Mouse (Mus musculus) naive thymus-derived CD4-positive, alpha-beta T cell, adult 2 months (primary cell): ENCODE data around the gene Sumf1.

Experiments used
- DNase-seq: peaks from one replicate; pipeline ENCODE4 v3.0.0-alpha.2; 2011; ENCODE audit warnings: low read depth

The Sumf1 gene

DNA sequence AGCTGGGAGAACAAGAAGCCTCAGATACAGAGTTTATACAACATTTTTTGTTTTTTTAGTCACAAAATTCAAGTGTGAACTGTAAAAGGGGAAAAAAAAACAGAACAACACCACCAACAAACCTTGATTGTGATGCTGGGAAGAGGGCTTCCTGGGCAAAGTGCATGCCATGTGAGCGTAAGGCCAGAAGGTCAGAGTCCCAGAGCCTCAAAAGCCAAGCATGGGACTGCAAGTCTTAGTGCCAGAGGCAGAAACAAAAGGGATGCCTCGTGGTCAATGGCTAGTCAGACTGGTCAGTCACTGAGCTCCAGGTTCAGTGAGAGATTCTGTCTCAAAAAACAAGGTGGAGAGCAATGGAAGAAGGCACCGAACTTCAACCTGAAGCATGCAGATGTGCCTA is 92.7 kb downstream of the Sumf1 start:
- DNase-seq = no peak

DNA sequence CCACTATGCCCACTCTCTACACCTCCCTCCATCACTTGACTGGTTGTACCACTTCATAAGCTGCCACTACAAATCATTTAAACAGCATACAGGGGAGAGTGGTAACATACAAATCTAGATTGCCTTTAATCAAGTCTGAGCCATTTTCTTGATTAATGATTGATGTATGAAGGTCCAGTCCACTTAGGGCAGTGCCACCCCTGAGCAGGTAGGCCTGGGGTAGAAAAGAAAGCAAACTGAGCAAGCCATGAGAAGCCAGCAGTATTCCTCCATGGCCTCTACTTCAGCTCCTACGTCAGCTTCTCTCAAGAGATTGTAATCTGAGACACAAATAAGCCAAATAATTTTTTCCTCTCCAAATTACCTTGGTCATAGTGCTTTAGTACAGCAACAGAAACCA is 94.1 kb downstream of the Sumf1 start:
- DNase-seq = no peak

DNA sequence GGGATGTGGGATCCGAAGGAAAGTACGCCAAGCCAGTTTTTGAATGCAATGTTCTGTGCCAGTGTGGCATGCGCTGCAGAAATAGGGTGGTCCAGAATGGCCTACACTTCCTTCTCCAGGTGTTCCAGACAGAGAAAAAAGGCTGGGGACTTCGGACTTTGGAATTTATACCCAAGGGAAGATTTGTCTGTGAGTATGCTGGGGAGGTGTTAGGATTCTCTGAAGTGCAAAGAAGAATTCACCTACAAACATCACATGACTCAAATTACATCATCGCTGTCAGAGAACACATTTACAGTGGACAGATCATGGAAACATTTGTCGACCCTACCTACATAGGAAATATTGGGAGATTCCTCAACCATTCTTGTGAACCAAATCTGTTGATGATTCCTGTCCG is 109.5 kb downstream of the Sumf1 start:
- DNase-seq = no peak

DNA sequence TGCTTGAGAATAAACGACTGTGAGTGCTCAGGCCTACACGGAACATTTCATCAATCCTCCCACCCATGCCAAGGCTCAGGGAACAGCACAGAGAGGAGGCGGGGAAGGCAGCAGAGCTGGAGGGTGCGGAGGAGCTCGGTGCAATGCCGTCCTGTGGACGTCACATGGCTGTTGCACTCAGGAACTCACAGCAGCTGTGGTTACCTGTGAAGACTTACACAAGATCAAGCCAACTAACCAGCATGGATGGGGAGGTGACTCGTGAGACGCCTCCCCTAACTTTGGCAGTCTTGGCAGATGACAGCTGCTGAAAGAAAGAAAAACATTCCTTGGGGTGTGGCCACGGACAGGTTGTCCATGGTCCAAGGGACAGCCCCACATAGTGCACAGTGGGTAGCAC is 110.8 kb downstream of the Sumf1 start:
- DNase-seq = no peak

DNA sequence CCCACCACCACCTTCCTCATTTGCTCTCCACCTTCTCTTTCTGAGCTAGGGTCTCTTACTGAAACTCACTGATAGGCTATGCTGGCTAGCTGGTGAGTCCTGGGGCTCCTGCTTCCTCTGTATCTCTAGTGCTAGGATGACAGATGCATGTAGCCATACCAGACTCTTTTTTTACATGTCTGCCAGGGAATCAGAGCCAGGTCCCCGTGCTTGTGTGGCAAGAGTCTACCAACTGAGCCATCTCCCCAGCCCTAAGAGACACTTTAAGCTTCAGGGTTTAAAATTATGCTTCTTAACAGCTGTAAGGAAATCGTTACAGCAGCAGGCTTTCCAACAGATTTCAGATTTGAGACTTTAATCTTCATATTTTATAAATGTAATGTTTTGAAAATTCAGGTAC is 111.5 kb downstream of the Sumf1 start:
- DNase-seq = no peak

DNA sequence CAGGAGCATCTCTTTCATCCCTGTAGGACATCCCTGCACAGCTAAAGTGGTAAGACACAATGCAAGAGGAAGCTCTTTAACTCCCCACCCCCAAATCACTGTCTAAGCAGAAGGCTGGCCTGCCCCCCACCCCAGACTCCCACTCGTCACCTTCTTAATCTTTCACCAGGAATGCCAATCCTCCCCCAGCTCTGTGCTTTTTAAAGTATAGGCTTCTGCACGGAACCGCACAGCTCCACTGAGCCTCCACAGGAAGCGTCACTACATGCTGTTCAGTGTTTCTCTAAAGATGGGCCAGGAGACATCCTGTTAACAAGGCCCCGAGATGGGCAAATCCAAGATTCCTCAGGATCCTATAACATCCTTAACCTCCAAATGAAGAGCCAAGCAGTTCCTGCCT is 112.3 kb downstream of the Sumf1 start:
- no peak for DNase-seq

DNA sequence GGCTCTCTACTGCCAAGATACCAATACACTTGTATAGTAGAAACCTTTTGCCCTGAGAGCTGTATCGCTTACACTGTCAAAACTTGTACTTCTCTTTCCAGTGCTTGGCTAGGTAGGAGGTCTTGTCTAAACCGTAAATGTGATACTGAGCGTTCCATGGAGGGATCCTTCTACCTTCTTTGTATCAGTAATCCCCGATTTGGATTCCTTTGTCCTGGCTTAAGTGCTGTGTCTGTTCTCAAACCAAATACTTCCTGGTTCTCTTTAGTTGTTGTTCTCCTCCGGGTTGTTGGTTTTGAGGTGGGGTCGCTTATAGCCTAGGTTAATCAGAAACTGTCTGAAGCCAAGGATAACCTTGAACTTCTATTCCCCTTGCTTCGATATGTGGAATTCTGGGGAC is 114.4 kb downstream of the Sumf1 start:
- DNase-seq = no peak

DNA sequence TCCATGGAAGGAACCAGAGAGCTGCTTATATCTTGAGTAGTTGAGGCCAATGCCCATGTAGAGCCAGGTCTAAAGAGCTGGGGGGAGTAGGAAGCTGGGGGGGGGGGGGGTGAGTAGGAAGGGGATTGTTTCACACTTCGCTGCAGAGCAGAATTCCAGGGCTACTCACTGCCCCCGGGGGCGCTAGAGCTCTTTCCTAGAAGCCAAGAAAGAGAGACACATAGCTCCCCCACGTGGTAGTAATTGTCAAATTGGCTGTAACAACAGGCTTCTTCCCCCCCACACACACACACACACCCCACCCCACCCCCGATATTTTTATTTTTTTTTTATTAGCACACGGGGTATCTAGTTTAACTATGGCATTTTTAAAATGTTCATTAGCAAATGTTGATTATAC is 119.8 kb downstream of the Sumf1 start:
- DNase-seq = peak; percentile 79

DNA sequence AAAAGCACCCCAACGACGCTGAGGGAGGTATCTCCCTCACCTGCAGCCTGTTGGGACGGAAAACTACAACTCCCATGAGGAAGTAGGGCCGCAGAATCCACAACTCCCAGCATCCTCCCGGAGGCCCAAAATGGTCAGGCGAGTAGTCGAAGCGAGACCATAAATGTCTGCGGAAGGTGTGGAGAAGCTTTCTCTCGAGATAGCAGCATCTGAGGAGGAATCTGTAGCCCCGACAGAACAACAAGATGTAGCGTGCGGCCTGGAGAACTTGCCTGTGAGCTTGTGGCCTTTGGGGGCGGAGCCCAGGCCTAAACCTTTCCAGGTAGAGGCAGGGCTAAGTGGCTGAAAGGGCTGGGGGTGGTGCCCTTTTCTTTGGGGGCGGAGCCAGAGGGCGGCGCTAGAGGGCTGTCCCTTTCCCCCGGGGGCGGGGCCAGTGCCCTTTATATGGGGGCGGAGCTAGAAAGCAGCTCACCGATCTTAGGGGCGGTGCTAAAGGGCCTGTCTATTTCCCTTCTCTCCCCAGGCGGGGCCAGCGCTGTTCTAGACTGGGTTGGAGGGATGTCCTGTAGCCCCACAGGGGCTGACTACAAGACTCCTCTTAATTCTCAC is 120.4 kb downstream of the Sumf1 start, which contains the start of gene Setmar:
Gene Setmar, plus strand, starts transcription at position 128 of the 609 bp plus-strand sequence.
- DNase-seq = peak; percentile 99

DNA sequence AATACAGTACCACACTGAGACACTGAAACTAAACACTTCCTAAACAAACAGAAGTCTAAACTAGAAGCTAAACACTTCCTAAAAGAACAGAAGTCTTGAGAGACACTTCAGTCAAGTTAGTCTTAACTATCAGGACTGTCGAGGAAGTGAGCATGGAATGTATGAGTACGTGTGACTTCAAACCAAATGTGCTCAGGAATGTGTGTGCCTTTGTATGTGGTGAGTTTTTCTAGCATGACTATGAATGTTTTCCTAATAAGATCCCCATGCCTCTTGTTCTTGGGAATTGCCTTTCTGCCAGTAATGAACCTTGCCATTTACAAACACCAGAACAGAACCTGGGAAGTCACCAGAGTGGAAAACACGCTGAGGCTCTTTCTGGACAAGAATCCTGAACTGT is 124.3 kb downstream of the Sumf1 start:
- no peak for DNase-seq

DNA sequence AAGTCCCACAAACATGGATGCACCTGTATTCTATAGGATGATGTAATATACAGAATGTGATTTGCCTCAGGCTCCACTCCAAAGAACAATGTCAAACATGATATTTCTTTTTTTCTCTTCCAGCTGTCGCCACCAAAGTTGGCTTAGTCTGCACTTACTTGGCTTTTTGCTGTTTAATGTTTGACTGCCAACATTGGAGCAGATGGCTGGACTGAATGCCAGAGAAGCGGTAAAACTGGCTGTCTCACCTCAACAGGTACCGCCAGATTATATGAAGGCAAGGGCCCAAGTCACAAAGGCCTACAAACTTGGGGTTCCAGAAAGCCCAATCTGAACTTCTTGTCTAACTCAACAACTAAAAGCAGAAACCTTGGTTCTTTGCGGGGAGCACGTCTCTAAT is 127.3 kb downstream of the Sumf1 start:
- DNase-seq = no peak

DNA sequence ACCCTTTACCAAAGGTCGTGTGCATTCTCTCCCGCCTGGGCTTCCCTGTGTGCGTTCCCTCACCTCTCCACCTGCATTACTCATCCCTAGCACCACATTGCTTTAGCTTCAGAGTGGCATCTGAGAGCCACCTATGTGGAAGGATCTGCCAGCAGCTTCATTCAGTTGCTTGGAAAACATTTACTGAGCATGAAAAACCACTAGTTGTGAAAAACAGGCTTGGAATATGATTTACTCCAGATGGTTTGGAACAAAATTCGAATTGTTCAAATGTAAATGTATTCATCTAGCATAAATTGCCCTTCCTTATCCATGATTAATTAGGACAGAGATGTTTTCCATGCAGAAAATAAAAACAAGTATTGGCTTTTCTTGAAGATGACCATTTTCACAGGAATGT is 128.0 kb downstream of the Sumf1 start:
- no peak for DNase-seq
